Mouse (Mus musculus) testis, postnatal 14 days (tissue): ENCODE measurements around the gene Lima1.
A peak's percentile ranks its signal among the peaks of the same experiment; 100 is the strongest.

Experiments used
- DNase-seq: peaks from one replicate; pipeline ENCODE4 v3.0.0; 2021; ENCODE audit warnings: low spot score

The Lima1 gene

DNA sequence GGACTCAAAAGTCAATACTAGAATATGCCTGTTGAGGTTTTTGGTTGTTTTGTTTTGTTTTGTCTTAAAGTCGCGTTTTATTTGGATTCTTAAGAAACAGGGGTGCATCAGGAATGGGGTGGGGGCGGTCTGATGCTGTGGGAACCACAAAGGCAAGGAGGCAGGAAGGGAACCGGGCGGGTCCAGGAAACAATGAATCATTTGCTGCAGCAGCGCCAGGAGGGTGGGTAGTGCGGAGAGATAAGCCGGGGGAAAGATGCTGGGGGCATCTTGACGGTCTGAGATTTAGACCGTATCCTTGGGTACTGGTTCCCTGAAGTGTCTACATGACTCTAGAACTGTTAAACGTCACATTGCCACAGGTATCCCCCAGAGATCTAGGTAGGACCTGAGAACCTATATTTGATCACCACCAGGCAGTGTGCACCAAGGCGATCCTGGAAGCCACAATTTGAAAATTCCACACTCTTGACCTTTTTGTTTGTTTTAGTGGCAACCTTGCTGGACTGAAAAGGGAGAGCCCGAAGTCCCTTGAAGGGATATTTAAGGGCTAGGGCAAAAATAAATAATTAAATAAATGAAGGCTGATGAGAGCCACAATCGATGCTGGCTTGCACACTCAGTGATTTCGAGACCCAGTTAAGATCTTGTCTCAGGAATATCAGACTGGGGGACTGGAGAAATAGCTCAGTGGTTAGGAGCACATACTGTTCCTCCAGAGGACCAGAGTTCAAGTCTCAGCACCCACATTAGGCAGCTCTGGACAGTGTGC, 8.6 kb downstream of the Lima1 start:
- no peak for DNase-seq

DNA sequence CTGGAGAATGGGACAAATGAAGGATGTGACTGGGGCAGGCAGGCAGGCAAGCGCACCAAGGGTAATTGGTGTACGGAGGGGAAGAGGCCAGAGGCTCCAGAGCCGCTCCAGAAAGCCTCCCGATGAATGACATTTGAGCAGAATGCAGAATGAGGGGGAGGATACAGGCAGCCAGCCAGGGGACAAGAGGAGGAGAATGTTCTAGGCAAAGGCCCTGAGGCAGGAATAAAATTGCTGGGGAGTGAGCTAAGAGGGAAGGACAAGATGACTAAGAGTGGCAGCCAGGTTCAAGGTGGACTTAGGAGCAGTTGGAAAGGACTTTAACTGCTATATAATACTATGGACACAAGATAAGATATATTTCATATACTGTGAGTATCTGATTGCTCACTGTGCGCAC, 9.3 kb downstream of the Lima1 start:
- peak; percentile 68 for DNase-seq

GRCm38 (mm10) chr15:99865494-99865941, 9.7 kb downstream of the Lima1 start:
- DNase-seq: no peak

DNA sequence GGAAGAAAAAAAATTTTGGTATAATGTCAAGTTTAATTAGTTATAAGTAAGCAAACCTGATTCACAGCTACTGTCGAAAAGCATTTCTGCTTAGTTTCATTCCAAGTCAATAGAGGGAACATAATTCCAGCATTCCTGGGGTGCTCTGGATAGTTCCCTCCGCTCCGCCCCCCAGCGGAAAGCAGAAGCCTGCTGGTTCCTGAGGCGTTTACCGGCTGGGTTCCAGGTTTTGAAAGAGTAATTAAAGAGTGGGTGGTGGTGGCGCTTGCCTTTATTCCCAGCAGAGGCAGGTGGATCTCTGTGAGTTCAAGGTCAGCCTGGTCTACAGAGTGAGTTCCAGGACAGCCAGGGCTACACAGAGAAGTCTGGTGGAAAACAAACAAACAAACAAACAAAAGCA, 10.2 kb downstream of the Lima1 start:
- DNase-seq: no peak

DNA sequence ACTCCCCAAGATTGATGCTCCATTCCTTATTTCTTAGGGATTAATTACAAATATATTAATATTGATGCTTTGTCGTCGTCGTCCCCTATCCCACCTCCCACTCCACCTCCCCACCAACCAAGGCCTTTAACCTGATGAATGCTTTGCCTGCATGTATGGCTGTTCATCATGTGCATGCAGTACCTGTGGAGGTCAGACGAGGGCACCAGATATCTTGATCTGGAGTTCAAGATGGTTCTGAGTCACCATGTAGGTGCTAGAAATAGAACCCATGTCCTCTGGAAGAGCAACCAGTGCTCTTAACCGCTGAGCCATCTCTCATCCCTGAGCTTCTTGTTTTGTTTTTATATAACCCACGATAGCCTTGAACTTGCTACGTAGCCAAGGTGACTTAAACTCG, 11.5 kb downstream of the Lima1 start:
- no peak for DNase-seq

DNA sequence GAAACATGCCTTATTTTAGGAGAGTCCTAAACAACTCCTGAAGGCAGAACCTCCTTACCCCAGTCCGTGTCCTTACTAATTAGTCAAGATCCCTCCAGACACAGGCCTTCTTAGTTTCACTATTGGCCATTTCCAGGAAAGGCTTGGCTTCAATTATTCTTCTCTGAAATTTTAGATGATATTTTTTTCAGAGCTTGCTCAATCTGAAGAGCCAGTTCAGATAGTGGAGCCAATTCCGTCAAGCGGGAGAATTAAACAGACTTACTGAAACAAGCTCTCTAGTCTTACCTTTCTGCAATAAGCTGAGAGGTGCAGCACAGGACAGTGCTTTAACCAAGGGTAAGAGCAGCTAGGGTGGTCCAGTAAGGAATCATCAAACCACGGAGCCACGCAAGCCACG, 11.9 kb downstream of the Lima1 start:
- DNase-seq: no peak

GRCm38 (mm10) chr15:99862473-99862872, 12.8 kb downstream of the Lima1 start:
- DNase-seq: no peak

DNA sequence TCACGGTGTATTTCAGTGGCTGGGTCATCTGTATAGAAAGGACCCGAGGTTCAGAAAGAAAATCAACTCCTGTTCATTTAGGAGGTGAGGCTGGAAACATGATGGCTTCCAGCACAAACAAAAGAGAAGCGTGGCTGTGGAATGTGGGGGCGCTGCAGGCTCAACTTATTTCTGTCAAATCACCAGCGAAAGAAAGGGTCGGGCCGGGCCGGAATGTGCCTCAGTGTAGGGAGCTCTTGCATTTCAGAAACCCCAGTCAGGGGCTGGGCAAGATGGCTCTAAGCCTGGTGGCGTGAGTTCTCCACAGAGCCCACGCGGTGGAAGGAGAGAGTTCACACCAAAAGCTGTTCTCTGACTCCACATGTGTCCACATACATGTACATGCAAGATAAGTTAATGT, 13.3 kb downstream of the Lima1 start:
- DNase-seq: no peak

- DNase-seq: no peak
These were observed 13.7 kb downstream of the Lima1 start for GRCm38 (mm10) chr15:99861536-99861935.

- DNase-seq: no peak
These were observed 15.4 kb downstream of the Lima1 start for GRCm38 (mm10) chr15:99859644-99860392.

DNA sequence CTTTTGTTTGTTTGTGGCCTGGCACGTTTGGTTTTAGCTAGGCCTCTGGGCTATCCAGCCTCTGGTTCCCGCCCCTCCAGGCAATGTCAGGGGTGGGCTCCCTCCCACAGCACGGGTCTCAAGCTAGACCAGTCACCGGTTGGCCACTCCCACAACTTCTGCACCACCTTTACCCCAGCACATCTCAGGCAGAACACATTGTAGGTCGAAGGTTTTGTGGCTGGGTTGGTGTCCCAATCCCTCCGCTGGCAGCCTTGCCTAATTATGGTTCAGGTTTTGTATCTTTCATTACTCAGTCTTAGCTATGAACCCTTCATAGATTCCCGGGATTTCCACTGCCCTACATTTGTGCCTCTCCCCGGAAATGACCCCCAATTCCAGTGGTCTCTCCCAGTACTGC, 17.8 kb downstream of the Lima1 start:
- DNase-seq: no peak

DNA sequence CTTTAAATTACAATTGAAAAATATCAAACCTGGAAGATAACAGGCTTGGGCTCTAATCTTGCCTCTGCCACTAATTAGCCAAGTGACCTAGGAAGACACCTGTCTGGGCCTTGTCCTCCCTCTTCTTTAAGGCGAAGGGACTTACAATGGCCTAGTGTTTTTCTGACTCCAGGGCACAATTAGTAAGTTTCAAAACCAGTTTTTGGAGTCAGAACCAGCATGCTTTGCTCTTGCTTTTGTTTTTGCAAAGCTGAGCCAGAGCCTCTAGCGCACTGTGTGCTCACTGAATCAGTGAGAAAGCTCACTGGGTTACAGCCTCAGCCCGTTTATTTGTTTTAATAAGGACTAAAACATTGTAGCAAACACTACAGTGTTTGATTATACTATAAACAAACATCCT, 20.1 kb downstream of the Lima1 start:
- DNase-seq: no peak

GRCm38 (mm10) chr15:99852606-99853237, 22.5 kb downstream of the Lima1 start:
- DNase-seq: no peak

GRCm38 (mm10) chr15:99850265-99850664, 25.0 kb downstream of the Lima1 start:
- no peak for DNase-seq

DNA sequence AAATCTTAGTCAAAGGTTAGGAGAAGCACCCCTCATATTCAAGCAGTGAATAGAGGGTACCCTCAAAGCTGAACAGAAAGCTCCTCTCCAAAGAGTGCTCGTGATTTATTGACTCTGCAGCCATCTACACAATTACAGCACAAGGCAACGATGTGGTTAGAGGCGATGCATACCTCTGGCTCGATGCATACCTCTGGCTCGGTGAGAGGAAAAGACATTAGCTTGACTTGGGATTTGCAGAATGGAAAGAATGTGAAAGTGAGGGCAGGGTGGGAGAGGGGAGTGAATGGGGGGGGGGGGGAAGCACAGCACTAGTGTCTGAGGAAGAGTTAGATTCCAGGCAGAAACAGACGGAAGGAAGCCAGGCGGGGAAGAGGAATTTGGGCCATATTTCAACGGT, 27.3 kb downstream of the Lima1 start:
- DNase-seq: no peak

- DNase-seq: no peak
These were observed 27.9 kb downstream of the Lima1 start for GRCm38 (mm10) chr15:99847207-99847881.

GRCm38 (mm10) chr15:99846633-99847032, 28.6 kb downstream of the Lima1 start:
- no peak for DNase-seq

- DNase-seq: no peak
These were observed 31.4 kb downstream of the Lima1 start for GRCm38 (mm10) chr15:99843856-99844255.

- peak; percentile 27 for DNase-seq
These were observed 35.3 kb downstream of the Lima1 start for GRCm38 (mm10) chr15:99839910-99840309.

DNA sequence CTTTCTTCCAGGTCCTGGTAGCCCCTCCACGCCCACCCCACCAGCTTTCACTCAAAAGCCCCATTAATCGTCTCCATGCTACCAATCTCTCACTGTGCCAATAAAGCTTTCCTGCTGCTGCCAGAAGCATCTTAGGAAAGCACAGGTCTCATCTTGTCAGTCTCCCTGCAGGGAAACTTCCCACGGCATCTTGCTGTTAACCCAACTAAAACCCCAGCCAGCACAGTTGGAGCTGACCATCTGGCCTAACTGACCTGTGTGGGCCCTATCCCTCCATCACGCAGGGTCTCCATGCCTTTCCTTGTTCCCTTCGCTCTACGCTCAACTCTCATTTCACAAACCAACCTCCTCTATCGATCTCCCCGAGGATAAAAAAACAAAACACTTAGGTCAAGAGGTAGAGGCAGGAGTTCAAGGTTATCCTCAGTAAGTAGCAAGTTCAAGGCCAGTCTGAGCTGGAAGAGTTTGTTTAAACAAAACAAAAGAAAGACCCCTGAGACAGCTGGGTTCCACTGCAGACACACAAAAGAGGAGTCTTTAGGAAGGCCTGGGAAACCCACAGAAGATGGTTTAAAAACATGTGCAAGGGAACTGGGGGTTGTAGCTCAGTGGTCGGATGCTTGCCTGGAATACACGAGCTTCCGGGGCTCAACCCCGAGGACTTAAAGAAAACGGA, 36.0 kb downstream of the Lima1 start:
- no peak for DNase-seq

DNA sequence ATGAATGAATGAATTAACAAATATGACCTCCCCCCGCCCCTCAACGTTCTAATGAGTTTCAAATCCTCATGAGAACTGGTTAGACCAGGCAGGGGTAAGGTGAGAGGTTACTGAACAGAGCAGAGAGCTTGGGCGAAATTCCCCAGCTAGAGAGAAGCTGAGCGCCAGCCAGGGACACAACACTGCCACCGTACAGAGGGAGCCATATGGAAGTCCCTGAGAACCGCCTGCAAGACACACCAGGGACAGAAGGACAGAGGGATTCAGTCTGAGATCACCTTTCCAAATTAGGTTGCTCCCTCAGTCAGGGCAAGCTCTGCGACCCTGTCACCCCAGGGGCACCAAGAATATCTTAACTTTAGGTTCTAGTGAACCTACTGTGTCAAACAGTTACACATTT, 37.7 kb downstream of the Lima1 start:
- DNase-seq: no peak

GRCm38 (mm10) chr15:99835191-99835590, 40.1 kb downstream of the Lima1 start:
- no peak for DNase-seq
